Mouse (Mus musculus): Measurements from ENCODE around the gene Vmn2r110. TPM values are rescaled to one million over a fixed set of nuclear protein-coding genes. Genes with fewer than 3 reads are reported as not detected.

Vmn2r110 gene
- total RNA-seq (2023; ENCODE audit: inconsistent age), result not detected in 4 replicates

DNA sequence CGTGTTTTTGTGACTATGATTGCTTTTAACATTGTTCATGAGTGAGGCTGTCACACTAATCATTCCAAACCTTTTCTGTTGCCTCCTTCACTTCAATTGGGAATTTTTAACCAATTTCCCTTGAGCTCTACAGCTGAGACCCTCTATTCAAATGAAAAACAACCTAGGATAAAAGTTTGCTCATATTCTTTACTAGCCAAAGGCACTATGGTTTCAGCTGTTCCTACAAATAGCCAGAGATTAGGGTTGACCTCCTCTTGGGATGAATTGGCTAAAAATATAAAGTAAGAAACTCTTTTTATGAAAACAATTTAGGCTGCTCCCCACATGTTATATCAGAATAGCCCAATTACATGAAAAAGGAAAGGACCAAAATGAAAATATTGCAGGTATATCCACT is at the start of gene Vmn2r110:
Vmn2r110 (minus strand) TSS at position 101 of the 400 bp plus-strand sequence.

DNA sequence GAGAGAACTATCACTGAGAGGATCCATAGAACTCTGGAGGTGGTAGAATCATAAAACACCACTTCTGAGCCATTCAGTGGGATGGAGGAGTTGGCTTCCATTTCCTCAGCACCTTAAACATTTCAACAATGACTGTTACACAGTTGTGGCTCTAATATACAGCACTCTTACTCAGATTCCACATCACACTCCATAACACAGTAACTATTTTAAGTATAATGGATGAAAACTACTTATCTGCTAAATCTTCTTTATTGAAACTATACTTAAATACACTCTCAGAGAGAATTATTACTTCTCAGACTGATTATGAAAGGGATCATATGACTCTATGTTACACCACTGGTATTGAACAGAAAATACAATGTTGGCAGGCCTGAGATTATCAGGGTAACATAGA is 28.6 kb upstream of the Vmn2r110 start, which contains the start of gene Fpr-rs3:
Fpr-rs3 (minus strand) TSS at position 101 of the 400 bp plus-strand sequence.

DNA sequence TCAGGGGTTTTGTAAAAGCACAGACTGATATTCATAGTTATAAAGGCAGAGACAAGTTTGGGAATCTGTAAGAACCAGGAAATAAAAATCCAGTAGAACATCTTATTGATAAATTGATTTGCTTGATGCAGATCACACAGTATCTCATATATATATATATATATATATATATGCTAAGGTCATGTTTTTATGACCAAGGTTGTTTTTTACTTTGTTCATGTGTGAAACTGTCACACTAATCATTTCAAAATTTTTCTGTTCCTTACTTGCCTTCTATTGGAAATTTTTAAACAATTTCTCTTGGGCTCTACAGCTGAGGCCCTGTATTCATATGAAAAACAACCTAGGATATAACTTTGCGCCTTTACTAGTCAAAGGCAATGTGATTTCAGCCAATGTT is 31.6 kb downstream of the Vmn2r110 start, which contains the start of gene Vmn2r109:
Vmn2r109 (minus strand) TSS at position 101 of the 400 bp plus-strand sequence.

Other genes with a start within 250 kb of the Vmn2r110 start
- not detected in 4 replicates for gene Vmn1r224, start 182.3 kb downstream of the Vmn2r110 start, total RNA-seq (2023; ENCODE audit: inconsistent age)
- gene Vmn2r108, start 115.1 kb downstream of the Vmn2r110 start, total RNA-seq (2023; ENCODE audit: inconsistent age), result 0.06 to 0.10 TPM (median 0.10 TPM) in 3 of 4 replicates, not detected in the other
- gene Vmn1r225, start 98.3 kb downstream of the Vmn2r110 start, total RNA-seq (2023; ENCODE audit: inconsistent age), result not detected in 4 replicates
- not detected in 4 replicates for gene Vmn2r109, start 31.7 kb downstream of the Vmn2r110 start, total RNA-seq (2023; ENCODE audit: inconsistent age)
- not detected in 4 replicates for gene Fpr-rs3, start 28.5 kb upstream of the Vmn2r110 start, total RNA-seq (2023; ENCODE audit: inconsistent age)
- not detected in 4 replicates for gene Vmn1r226, start 86.4 kb upstream of the Vmn2r110 start, total RNA-seq (2023; ENCODE audit: inconsistent age)
- not detected in 4 replicates for gene Vmn1r227, start 133.4 kb upstream of the Vmn2r110 start, total RNA-seq (2023; ENCODE audit: inconsistent age)
- gene Vmn1r228, start 189.7 kb upstream of the Vmn2r110 start, total RNA-seq (2023; ENCODE audit: inconsistent age), result not detected in 4 replicates
- 0.06 TPM in 2 of 4 replicates, not detected in the others for gene Vmn1r229, start 215.1 kb upstream of the Vmn2r110 start, total RNA-seq (2023; ENCODE audit: inconsistent age)
- gene Vmn1r230, start 244.0 kb upstream of the Vmn2r110 start, total RNA-seq (2023; ENCODE audit: inconsistent age), result not detected in 4 replicates

All from B cell, adult (primary cell).